Mouse (Mus musculus) left cerebral cortex, postnatal 36 days (tissue): Measurements from ENCODE around the gene Fbln1. TPM values are rescaled to one million over a fixed set of nuclear protein-coding genes. Genes with fewer than 3 reads are reported as not detected.
A peak's percentile ranks its signal among the peaks of the same experiment; 100 is the strongest.

Experiments used
- DNase-seq, 2 experiments: peaks; one replicate each; pipeline ENCODE4 v3.0.0; 2021 to 2022; ENCODE audit warnings: low spot score in 2 of 2, mixed read lengths in 1 of 2
- intact Hi-C: fragments of 180-260 bp; cut with DNase I; formaldehyde crosslinking; loops from one replicate; pipeline ENCODE4 v1.15.1; 2025
- total RNA-seq, 2 experiments: library from RNA; stranded (reverse); gene quantifications; 2 replicates each; pipeline ENCODE4 v1.2.3; 2021

The Fbln1 gene
- total RNA-seq, 2 experiments from 2014 or later: 9.0 to 14.4 TPM

DNA sequence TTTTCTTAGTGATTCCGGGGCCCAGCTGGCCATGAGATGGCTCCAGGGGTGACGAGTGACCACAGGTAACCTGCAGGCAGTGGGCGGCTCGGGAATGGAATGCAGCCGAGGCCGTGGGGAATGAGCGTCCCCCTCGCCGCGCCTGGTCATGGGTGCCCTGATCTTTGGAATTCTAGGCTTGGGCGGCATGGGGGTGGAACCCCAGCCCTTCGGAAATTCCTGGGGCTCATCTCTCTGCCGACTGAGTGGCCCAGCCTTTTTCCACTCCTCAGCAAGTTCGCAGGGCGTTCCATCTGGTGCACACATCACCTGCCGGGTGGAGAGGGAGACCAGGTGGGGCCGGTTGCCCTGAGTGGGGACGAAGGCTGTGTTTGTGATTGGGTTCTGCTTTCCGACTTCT lies 62.1 kb downstream of the Fbln1 start:
- no peak for DNase-seq
- intact Hi-C loops: loop anchor here (2.0 to 10.0 kb wide), 2 partner anchors 47 to 137 kb away; no protein-coding TSS in a partner anchor

GRCm38 (mm10) chr15:85272988-85273387 lies 67.2 kb downstream of the Fbln1 start:
- DNase-seq: no peak
- intact Hi-C loops: no loop called here

DNA sequence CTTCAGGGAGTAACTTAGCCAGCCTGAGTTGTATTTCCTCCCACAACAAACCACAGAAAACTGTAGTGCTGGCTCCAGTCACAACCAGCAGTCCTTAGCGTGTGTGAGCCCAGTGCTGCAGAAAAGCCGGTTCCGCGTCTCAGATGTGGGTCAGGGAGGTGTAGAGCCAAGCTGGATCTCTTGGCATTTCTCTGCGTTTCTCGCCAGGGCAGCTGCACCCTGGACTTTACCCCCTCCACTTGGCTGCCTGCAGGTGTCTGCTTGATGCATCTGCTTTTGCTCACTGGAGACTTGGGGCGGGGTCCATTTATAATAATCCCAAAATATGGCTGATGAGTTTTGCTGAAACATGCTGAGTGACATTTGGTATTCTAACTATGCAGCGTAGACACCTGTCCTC lies 71.5 kb downstream of the Fbln1 start:
- DNase-seq: no peak
- intact Hi-C loops: no loop called here

- DNase-seq: no peak
- intact Hi-C loops: no loop called here
Observed at GRCm38 (mm10) chr15:85278986-85279385, 73.2 kb downstream of the Fbln1 start.

GRCm38 (mm10) chr15:85282021-85282420 lies 76.3 kb downstream of the Fbln1 start:
- intact Hi-C loops: no loop called here
- no peak for DNase-seq

- intact Hi-C loops: no loop called here
- no peak for DNase-seq
Observed at GRCm38 (mm10) chr15:85284651-85285050, 78.9 kb downstream of the Fbln1 start.

- intact Hi-C loops: no loop called here
- no peak for DNase-seq
Observed at GRCm38 (mm10) chr15:85294632-85295031, 88.9 kb downstream of the Fbln1 start.

- no peak for DNase-seq
- intact Hi-C loops: no loop called here
Observed at GRCm38 (mm10) chr15:85295544-85295943, 89.8 kb downstream of the Fbln1 start.

GRCm38 (mm10) chr15:85295977-85296376 lies 90.2 kb downstream of the Fbln1 start:
- intact Hi-C loops: no loop called here
- no peak for DNase-seq

GRCm38 (mm10) chr15:85296538-85296937 lies 90.8 kb downstream of the Fbln1 start:
- intact Hi-C loops: no loop called here
- DNase-seq: no peak

GRCm38 (mm10) chr15:85298167-85298781 lies 92.5 kb downstream of the Fbln1 start:
- intact Hi-C loops: no loop called here

GRCm38 (mm10) chr15:85298946-85299345 lies 93.2 kb downstream of the Fbln1 start:
- intact Hi-C loops: no loop called here
- no peak for DNase-seq

More at GRCm38 (mm10) chr15:85298167-85298781, 92.5 kb downstream of the Fbln1 start:
- no peak for DNase-seq

- intact Hi-C loops: loop anchor here (1.0 kb wide), 1 partner anchor 38 kb away; no protein-coding TSS in a partner anchor
- no peak for DNase-seq
Observed at GRCm38 (mm10) chr15:85303241-85303640, 97.5 kb downstream of the Fbln1 start.

DNA sequence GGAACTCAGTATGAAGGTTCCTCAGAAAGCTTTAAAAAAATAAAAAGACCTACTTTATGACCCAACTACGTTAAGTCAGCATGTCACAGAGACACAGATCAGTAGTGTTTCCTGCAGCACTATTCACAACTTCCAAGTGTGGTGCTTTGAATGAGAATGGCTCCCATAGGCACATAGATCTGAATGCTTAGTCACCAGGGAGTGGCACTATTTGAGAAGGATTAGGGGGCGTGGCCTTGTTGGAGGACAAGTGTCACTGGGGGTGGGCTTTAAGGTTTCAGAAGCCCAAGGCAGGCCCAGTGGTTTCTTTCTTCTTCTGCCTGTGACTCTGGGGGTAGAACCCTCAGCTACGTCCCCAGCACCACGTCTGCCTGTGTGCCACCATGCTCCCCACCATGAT lies 98.2 kb downstream of the Fbln1 start:
- intact Hi-C loops: loop anchor here (1.0 kb wide), 1 partner anchor 39 kb away; no protein-coding TSS in a partner anchor
- DNase-seq: no peak

- intact Hi-C loops: no loop called here
Observed at GRCm38 (mm10) chr15:85307061-85307660, 101.4 kb downstream of the Fbln1 start.

DNA sequence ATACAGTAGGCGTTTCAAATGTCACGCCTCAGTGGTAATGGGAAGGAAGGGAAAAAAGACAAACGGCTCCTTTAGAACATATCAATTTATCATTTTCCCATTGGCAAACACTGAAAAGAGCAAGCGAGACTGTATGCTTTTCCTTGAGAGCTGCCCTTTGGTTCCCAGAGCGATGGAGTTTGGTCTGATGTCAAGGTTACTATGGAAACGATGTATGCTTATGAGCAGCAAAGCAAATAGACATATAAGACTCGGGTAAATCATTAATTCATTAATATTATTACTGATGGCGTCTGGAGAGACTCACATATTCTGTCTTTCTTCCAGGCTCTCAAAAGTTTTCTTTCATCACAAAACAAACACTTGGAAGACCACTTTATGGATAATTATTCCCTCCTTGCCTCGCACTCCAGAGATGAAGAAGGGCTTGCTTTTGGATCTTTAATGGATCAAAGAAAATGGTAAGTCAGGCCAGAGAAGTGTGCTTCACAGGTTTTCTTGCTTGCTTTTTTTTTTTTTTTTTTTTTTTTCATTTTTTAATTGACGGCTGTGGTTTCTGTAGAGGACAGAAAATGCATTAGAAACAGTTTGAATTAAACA lies 105.4 kb downstream of the Fbln1 start:
- DNase-seq: no peak
- intact Hi-C loops: no loop called here

More at GRCm38 (mm10) chr15:85307061-85307660, 101.4 kb downstream of the Fbln1 start:
- no peak for DNase-seq

- DNase-seq: peak; percentile 69 to 75
- intact Hi-C loops: loop anchor here (1.0 to 5.0 kb wide), 3 partner anchors 49 to 268 kb away; no protein-coding TSS in a partner anchor
Observed at GRCm38 (mm10) chr15:85315378-85316025, 109.8 kb downstream of the Fbln1 start.

DNA sequence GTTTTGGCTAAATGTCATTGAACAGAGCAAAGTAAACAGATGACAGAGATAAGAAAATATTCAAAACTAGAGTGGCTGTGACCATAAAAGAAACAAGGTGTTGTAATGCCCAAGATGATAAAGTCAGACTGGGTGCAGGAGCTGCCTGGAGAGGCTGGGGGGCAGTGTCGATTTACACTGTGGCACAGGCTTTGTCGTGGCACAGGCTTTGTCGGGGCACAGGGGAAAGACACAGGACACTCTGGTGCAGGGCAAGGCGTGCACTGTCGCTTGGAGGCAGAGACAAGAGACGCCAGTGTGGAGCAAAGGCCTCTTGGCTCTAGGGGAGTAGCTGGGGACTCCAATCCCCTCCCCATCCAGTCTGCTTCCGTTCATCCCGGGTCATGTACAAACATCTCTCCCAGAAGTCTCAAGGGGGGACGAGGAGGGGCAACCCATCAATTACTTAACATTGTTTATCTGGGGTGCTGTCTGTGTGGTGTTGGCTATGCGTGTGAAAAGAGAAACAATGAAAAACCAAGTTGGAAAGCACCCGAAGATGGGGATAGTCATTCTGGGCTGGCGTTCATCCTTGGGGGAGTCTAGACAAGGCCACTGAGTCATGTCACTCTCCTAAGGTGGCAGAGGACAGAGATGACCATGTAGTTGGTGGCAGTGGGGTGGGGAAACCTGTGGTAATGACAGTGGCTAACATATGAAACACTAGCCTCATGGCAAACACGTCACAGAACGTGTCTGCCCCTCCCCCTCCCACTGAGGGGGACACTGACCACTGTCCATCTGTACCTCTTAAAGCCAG lies 110.8 kb downstream of the Fbln1 start:
- no peak for DNase-seq
- intact Hi-C loops: loop anchor here (5.0 kb wide), 1 partner anchor 156 kb away; no protein-coding TSS in a partner anchor

DNA sequence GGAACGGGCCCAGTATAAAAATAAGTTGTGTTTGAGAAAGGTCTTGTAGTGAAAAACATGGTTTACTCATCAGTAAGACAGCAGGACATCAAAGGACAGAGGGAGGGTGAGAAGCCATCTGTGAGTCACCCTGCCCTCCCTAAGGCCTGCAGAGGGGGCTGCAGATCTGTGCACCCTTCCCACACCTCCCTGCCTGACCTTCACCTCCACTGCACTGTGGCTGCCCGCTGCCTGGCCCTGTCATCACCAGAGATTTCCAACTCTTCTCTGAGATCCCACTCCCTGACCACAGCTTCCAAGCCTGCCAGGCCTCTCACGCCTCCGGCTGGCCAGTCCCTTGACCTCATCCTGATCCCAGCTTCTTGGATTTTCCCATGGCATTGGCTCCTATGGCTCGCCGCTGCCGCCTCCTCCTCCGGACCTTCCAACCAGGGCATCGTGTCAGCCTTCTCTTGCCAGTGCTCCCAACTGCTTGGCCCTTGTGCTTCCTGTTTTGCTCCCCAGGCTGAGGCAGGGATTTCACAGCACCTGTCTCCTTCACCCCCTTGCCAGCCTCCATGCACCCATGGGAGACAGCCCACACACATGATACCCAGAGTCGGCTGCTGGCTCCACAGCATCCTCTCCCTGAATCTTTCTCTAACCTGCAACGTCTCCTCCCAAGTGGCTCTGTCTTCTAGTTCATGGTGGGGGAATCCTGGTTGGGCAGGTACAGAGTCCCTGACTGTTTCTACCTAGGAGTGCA lies 114.3 kb downstream of the Fbln1 start:
- intact Hi-C loops: loop anchor here (5.0 kb wide), 2 partner anchors 52 to 152 kb away; no protein-coding TSS in a partner anchor
- DNase-seq: no peak
